Mouse (Mus musculus) CD4-positive, CD25-positive, alpha-beta regulatory T cell, adult 9 weeks (primary cell): ENCODE data around the gene Taf7l. TPM values are rescaled to one million over a fixed set of nuclear protein-coding genes. Genes with fewer than 3 reads are reported as not detected.

Experiments
- polyA plus RNA-seq: library from polyadenylated mRNA; unstranded; fragments of 100-300 nt; shearing (Covaris generic); gene quantifications from one replicate; pipeline ENCODE4 v1.2.1, GENCODE M21; 2017

Gene Taf7l
- polyA plus RNA-seq, result not detected

GRCm38 (mm10) chrX:134476290-134476689, at the start of gene Taf7l:
Gene Taf7l, minus strand, starts transcription at chrX:134476490.

Other genes with a start within 250 kb of the Taf7l start
- gene Trmt2b, start 199.5 kb downstream of the Taf7l start, polyA plus RNA-seq, result 36.4 TPM
- not detected for gene Tmem35a, start 181.3 kb downstream of the Taf7l start, polyA plus RNA-seq
- gene Cenpi, start 168.4 kb downstream of the Taf7l start, polyA plus RNA-seq, result 3.2 TPM
- 0.14 TPM for gene Drp2, start 71.9 kb downstream of the Taf7l start, polyA plus RNA-seq
- 55.2 TPM for gene Timm8a1, start 65.4 kb upstream of the Taf7l start, polyA plus RNA-seq
- 1.2 TPM for gene Btk, start 107.1 kb upstream of the Taf7l start, polyA plus RNA-seq
- 399 TPM for gene Rpl36a, start 109.2 kb upstream of the Taf7l start, polyA plus RNA-seq
- 3.8 TPM for gene Gla, start 124.6 kb upstream of the Taf7l start, polyA plus RNA-seq
- 131 TPM for gene Hnrnph2, start 124.7 kb upstream of the Taf7l start, polyA plus RNA-seq
- gene Armcx4, start 210.0 kb upstream of the Taf7l start, polyA plus RNA-seq, result 0.97 TPM
- gene Armcx1, start 241.5 kb upstream of the Taf7l start, polyA plus RNA-seq, result 3.0 TPM